Mouse (Mus musculus): ENCODE results near the gene Itgb6. TPM values are rescaled to one million over a fixed set of nuclear protein-coding genes. Genes with fewer than 3 reads are reported as not detected.
A peak's percentile ranks its signal among the peaks of the same experiment; 100 is the strongest.

Itgb6 gene
- total RNA-seq, 2 experiments from 2014 or later, result 0.18 to 0.21 TPM

GRCm38 (mm10) chr2:60636038-60636437 lies 86.4 kb downstream of the Itgb6 start:
- intact Hi-C loops (cut with DNase I), result no loop called here
- no peak for DNase-seq (ENCODE audit: low spot score in 2 of 2)

- no peak for DNase-seq (ENCODE audit: low spot score in 2 of 2)
- intact Hi-C loops (cut with DNase I), result no loop called here
These were observed 89.7 kb downstream of the Itgb6 start for GRCm38 (mm10) chr2:60632791-60633190.

GRCm38 (mm10) chr2:60630304-60630703 lies 92.1 kb downstream of the Itgb6 start:
- intact Hi-C loops (cut with DNase I), result no loop called here
- DNase-seq (ENCODE audit: low spot score in 2 of 2), result no peak

- intact Hi-C loops (cut with DNase I), result no loop called here
These were observed 94.5 kb downstream of the Itgb6 start for GRCm38 (mm10) chr2:60627952-60628351.

GRCm38 (mm10) chr2:60627515-60627914 lies 94.9 kb downstream of the Itgb6 start:
- intact Hi-C loops (cut with DNase I), result no loop called here
- DNase-seq (ENCODE audit: low spot score in 2 of 2), result no peak

More at GRCm38 (mm10) chr2:60627952-60628351, 94.5 kb downstream of the Itgb6 start:
- DNase-seq (ENCODE audit: low spot score in 2 of 2), result no peak

GRCm38 (mm10) chr2:60625766-60626165 lies 96.7 kb downstream of the Itgb6 start:
- intact Hi-C loops (cut with DNase I), result no loop called here
- no peak for DNase-seq (ENCODE audit: low spot score in 2 of 2)

GRCm38 (mm10) chr2:60622161-60622560 lies 100.3 kb downstream of the Itgb6 start:
- no peak for DNase-seq (ENCODE audit: low spot score in 2 of 2)
- intact Hi-C loops (cut with DNase I), result no loop called here

GRCm38 (mm10) chr2:60614758-60615157 lies 107.7 kb downstream of the Itgb6 start:
- intact Hi-C loops (cut with DNase I), result no loop called here

GRCm38 (mm10) chr2:60613857-60614228 lies 108.6 kb downstream of the Itgb6 start:
- peak in 1 of 2 experiments; percentile 52 for DNase-seq (ENCODE audit: low spot score in 2 of 2)
- intact Hi-C loops (cut with DNase I), result no loop called here

More at GRCm38 (mm10) chr2:60614758-60615157, 107.7 kb downstream of the Itgb6 start:
- peak in 1 of 2 experiments; percentile 6 for DNase-seq (ENCODE audit: low spot score in 2 of 2)

- DNase-seq (ENCODE audit: low spot score in 2 of 2), result no peak
- intact Hi-C loops (cut with DNase I), result no loop called here
These were observed 109.3 kb downstream of the Itgb6 start for GRCm38 (mm10) chr2:60612906-60613856.

- no peak for DNase-seq (ENCODE audit: low spot score in 2 of 2)
- intact Hi-C loops (cut with DNase I), result no loop called here
These were observed 110.8 kb downstream of the Itgb6 start for GRCm38 (mm10) chr2:60611622-60612021.

GRCm38 (mm10) chr2:60609436-60610199 lies 112.8 kb downstream of the Itgb6 start:
- intact Hi-C loops (cut with DNase I), result no loop called here
- no peak for DNase-seq (ENCODE audit: low spot score in 2 of 2)

- DNase-seq (ENCODE audit: low spot score in 2 of 2), result no peak
- intact Hi-C loops (cut with DNase I), result no loop called here
These were observed 114.5 kb downstream of the Itgb6 start for GRCm38 (mm10) chr2:60607980-60608379.

- DNase-seq (ENCODE audit: low spot score in 2 of 2), result no peak
- intact Hi-C loops (cut with DNase I), result no loop called here
These were observed 121.1 kb downstream of the Itgb6 start for GRCm38 (mm10) chr2:60601326-60601725.

- DNase-seq (ENCODE audit: low spot score in 2 of 2), result no peak
- intact Hi-C loops (cut with DNase I), result no loop called here
These were observed 121.6 kb downstream of the Itgb6 start for GRCm38 (mm10) chr2:60600863-60601262.

GRCm38 (mm10) chr2:60583416-60583815 lies 139.0 kb downstream of the Itgb6 start:
- no peak for DNase-seq (ENCODE audit: low spot score in 2 of 2)
- intact Hi-C loops (cut with DNase I), result no loop called here

GRCm38 (mm10) chr2:60554561-60554960 lies 167.9 kb downstream of the Itgb6 start:
- no peak for DNase-seq (ENCODE audit: low spot score in 2 of 2)
- intact Hi-C loops (cut with DNase I), result no loop called here

GRCm38 (mm10) chr2:60552902-60553682 lies 169.4 kb downstream of the Itgb6 start, which contains the start of gene Pla2r1:
Gene Pla2r1, minus strand, starts transcription at chr2:60553308.
- intact Hi-C loops (cut with DNase I), result no loop called here
- DNase-seq (ENCODE audit: low spot score in 2 of 2), result no peak

GRCm38 (mm10) chr2:60552177-60552901 lies 170.1 kb downstream of the Itgb6 start:
- DNase-seq (ENCODE audit: low spot score in 2 of 2), result no peak
- intact Hi-C loops (cut with DNase I), result no loop called here

All from left cerebral cortex, postnatal 14 days (tissue).